Mouse (Mus musculus) neural tube, embryonic 11.5 days (tissue): Measurements from ENCODE around the gene Gna15. TPM values are rescaled to one million over a fixed set of nuclear protein-coding genes. Genes with fewer than 3 reads are reported as not detected.

Experiments
- ATAC-seq: fragments of 200-750 bp; cut with Nextera tagmentation; 2 replicates; pipeline ENCODE4 v1.8.0; 2017; ENCODE audit warnings: moderate number of reproducible peaks, mild to moderate bottlenecking, moderate TSS enrichment, moderate library complexity; ENCODE audit not compliant: insufficient read depth, low FRiP score, low TSS enrichment
- DNase-seq: peaks from one replicate; pipeline ENCODE4 v3.0.0-alpha.2; 2015; ENCODE audit warnings: low spot score
- H3K27ac ChIP-seq: fragments of 300-500 bp; sonication (generic); 2 replicates; pipeline ENCODE4 v1.5.1; 2014; ENCODE audit warnings: low read depth, mild to moderate bottlenecking, low read length
- H3K27me3 ChIP-seq: fragments of 300-500 bp; sonication (generic); 2 replicates; pipeline ENCODE4 v1.6.1; 2014; ENCODE audit warnings: mild to moderate bottlenecking, low read length, mixed read lengths; ENCODE audit not compliant: control insufficient read depth, insufficient read depth
- H3K36me3 ChIP-seq: fragments of 300-500 bp; sonication (generic); 2 replicates; pipeline ENCODE4 v1.6.1; 2014; ENCODE audit warnings: mild to moderate bottlenecking, low read length, moderate library complexity, mixed read lengths; ENCODE audit not compliant: control insufficient read depth, insufficient read depth
- H3K4me1 ChIP-seq: fragments of 300-500 bp; sonication (generic); 2 replicates; pipeline ENCODE4 v1.6.1; 2014; ENCODE audit warnings: low read length, mixed read lengths; ENCODE audit not compliant: control insufficient read depth, insufficient read depth
- H3K4me2 ChIP-seq: fragments of 300-500 bp; sonication (generic); 2 replicates; pipeline ENCODE4 v1.6.1; 2014; ENCODE audit warnings: low read depth, mild to moderate bottlenecking, moderate library complexity
- H3K4me3 ChIP-seq: fragments of 300-500 bp; sonication (generic); 2 replicates; pipeline ENCODE4 v1.5.1; 2014; ENCODE audit warnings: low read depth, low read length
- H3K9ac ChIP-seq: fragments of 300-500 bp; sonication (generic); 2 replicates; pipeline ENCODE4 v1.6.1; 2014; ENCODE audit warnings: mild to moderate bottlenecking, low read length
- H3K9me3 ChIP-seq: fragments of 300-500 bp; sonication (generic); 2 replicates; pipeline ENCODE4 v1.6.1; 2016; ENCODE audit warnings: low read length; ENCODE audit not compliant: control insufficient read depth
- WGBS: fragments of 180-500 bp; shearing (Covaris S2); extraction: QIAGEN DNeasy Blood & Tissue Kit; methylation state at CpG from one replicate; pipeline ENCODE4 v1.1.7; 2014; 5-methylcytosine and 5-hydroxymethylcytosine counted together
- polyA plus RNA-seq: library from polyadenylated mRNA; unstranded; fragments of >200 nt; fragmentation: Nextera tagmentation; extraction: Ambion mirVana; gene quantifications from 2 replicates; pipeline ENCODE4 v1.2.1, GENCODE M21; 2014

Gene Gna15
- polyA plus RNA-seq, 1 experiment from 2014 or later = 0.41 TPM

DNA sequence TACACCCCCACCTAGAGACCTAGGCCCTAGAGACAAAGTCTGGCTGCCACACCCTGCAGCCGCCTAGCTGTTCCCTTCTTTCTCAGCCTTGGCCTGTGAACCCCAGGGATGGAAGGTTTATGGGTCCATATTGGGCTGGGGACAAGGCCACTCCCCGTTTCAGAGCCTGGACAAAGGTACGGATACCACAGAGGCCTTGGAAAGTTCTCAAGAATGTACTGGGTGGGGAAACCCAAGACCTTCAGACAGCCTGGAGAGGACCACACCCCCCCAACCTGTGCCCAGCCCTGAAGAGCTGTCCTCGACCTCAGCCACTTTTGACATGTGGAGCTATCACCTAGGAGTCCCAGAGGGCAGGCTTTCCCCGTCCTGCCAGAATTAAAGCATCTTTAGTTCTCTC lies 24.9 kb upstream of the Gna15 start:
- no peak for ATAC-seq
- DNase-seq = no peak
- no peak overlapping the region for H3K9ac ChIP-seq
- no peak overlapping the region for H3K4me2 ChIP-seq
- 62% methylated on average over 5 of the region's 5 CpGs for WGBS
- H3K27me3 ChIP-seq = no peaks in the 10 kb centered on the region
- no peak overlapping the region for H3K27ac ChIP-seq
- H3K36me3 ChIP-seq = no peaks in the 10 kb centered on the region
- no peak overlapping the region for H3K4me3 ChIP-seq
- H3K4me1 ChIP-seq = peaks cover 3% of the 10 kb centered on the region
- H3K9me3 ChIP-seq = no peaks in the 10 kb centered on the region

DNA sequence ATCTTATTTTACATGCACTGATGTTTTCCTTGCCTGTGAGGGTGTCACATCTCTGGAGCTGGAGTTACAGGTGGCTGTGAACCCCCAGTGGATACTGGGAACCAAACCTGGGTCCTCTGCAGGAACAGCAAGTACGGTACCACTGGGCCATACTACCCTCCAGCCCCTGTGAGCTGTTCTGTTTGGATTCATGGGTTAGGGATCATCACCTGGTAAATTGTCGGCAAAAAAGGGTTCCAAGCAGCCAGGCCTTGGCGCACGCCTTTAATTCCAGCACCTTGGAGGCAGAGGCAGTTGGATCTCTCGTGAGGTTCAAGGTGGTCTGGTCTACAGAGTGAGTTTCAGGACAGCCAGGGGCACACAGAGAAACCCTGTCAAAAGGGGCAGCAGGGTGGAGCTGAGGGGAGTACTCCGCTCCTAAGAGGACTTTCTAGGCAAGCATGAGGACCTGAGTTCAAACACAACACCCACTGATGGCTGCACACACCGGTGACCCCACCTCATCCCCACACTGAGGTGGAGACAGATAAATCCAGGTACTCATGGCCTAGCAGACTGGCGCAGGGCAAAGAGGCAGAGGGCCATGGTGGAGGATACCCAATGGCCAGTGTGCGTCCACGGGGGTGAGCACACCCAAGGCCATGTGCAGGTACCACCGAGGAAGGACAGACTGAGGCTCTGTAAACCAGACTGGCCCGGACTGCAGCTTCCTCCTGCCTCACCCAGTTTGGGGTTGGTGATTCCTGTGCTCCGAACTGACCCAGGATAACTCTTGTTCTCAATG lies 23.0 kb upstream of the Gna15 start:
- Histone ChIP-seq H3K36me3 (no peaks in the 10 kb centered on the region), H3K9me3 (no peaks in the 10 kb centered on the region), H3K9ac (no peak overlapping the region), H3K4me1 (peaks cover 21% of the 10 kb centered on the region), H3K4me2 (no peak overlapping the region), H3K4me3 (no peak overlapping the region), H3K27me3 (no peaks in the 10 kb centered on the region), H3K27ac (no peak overlapping the region)
- DNase-seq (no peak), ATAC-seq (no peak)
- 92% methylated on average over 13 of the region's 13 CpGs for WGBS

- H3K36me3 ChIP-seq = no peaks in the 10 kb centered on the region
- DNase-seq (no peak), ATAC-seq (no peak)
- H3K27ac ChIP-seq = no peak overlapping the region
- H3K4me3 ChIP-seq = no peak overlapping the region
- H3K4me1 ChIP-seq = peaks cover 25% of the 10 kb centered on the region
- no peaks in the 10 kb centered on the region for H3K27me3 ChIP-seq
- H3K9me3 ChIP-seq = no peaks in the 10 kb centered on the region
- 73% methylated on average over 5 of the region's 5 CpGs for WGBS
- no peak overlapping the region for H3K4me2 ChIP-seq
- no peak overlapping the region for H3K9ac ChIP-seq
Observed at GRCm38 (mm10) chr10:81546332-81546731, 22.3 kb upstream of the Gna15 start.

GRCm38 (mm10) chr10:81545161-81545747 lies 21.2 kb upstream of the Gna15 start, which contains the start of gene Gna11:
Gna11 (minus strand) TSS chr10:81545190.
- peak within 1 kb of the TSS; percentile 85 for H3K4me3 ChIP-seq
- no peaks in the 10 kb centered on the region for H3K9me3 ChIP-seq
- H3K4me2 ChIP-seq = peak within 1 kb of the TSS; percentile 98
- ATAC-seq = peak; percentile 94
- H3K27me3 ChIP-seq = no peaks in the 10 kb centered on the region
- H3K9ac ChIP-seq = peak within 1 kb of the TSS; percentile 88
- peak within 1 kb of the TSS; percentile 60 for H3K27ac ChIP-seq
- no peaks in the 10 kb centered on the region for H3K36me3 ChIP-seq
- H3K4me1 ChIP-seq = peaks cover 25% of the 10 kb centered on the region
- peak; percentile 100 for DNase-seq
- 1% methylated on average over 51 of the region's 59 CpGs for WGBS

DNA sequence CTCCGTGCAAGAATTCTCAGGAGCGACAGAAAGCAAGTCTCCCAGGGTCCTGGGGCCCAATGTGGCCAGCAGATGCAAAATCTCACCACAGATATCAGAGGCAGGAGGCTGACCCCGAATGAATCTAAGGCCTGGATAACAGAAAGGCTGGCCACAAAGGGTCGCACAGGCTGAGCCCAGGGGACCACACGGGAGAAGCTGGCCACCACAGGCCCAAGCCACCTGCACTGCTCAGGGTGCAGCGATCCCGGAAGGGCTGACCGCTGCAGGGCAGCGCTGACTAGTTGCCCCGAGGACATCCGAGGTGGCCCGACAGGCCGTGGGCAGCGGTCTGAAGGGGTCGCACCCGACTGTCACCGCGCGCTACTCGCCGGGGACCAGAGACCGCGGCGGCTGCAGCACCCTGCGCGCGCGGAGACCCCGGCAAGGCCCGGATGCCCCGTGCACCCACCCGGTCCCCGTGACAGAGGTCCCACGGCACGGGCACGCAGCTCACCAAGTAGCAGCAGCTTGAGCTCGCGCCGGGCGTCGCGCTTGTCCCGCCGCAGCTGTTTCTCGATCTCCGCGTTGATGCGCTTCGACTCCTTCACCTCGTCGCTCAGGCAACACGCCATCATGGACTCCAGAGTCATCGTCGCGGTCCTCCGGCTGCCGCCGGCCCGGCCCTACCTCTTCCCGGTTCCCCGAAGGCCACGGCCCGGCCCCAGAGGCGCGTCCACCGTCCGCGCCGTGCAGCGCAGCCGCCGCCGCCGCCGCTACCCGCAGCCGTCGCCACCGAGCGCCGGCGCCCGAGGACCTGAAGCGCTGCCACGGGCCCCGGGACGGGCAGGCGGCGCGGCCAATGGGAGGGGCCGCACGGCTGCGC lies 20.5 kb upstream of the Gna15 start:
- no peaks in the 10 kb centered on the region for H3K9me3 ChIP-seq
- peaks cover 25% of the 10 kb centered on the region for H3K4me1 ChIP-seq
- no peaks in the 10 kb centered on the region for H3K27me3 ChIP-seq
- H3K9ac ChIP-seq = peak overlapping the region; percentile 88
- DNase-seq (no peak), ATAC-seq (peak; percentile 16)
- H3K4me2 ChIP-seq = peak overlapping the region; percentile 98
- WGBS = under 1% methylated on average over 86 of the region's 93 CpGs
- H3K27ac ChIP-seq = peak overlapping the region; percentile 60; the same call in 1 of the 2 replicates
- H3K4me3 ChIP-seq = peak overlapping the region; percentile 85
- H3K36me3 ChIP-seq = no peaks in the 10 kb centered on the region

GRCm38 (mm10) chr10:81543633-81544032 lies 19.6 kb upstream of the Gna15 start:
- ATAC-seq (no peak), DNase-seq (no peak)
- Histone ChIP-seq H3K4me1 (peaks cover 25% of the 10 kb centered on the region), H3K9me3 (no peaks in the 10 kb centered on the region), H3K36me3 (no peaks in the 10 kb centered on the region), H3K4me2 (peak overlapping the region; percentile 98), H3K9ac (peak overlapping the region; percentile 88), H3K4me3 (peak overlapping the region; percentile 85), H3K27me3 (no peaks in the 10 kb centered on the region), H3K27ac (no peak overlapping the region)
- 81% methylated on average over 1 of the region's 1 CpGs for WGBS

DNA sequence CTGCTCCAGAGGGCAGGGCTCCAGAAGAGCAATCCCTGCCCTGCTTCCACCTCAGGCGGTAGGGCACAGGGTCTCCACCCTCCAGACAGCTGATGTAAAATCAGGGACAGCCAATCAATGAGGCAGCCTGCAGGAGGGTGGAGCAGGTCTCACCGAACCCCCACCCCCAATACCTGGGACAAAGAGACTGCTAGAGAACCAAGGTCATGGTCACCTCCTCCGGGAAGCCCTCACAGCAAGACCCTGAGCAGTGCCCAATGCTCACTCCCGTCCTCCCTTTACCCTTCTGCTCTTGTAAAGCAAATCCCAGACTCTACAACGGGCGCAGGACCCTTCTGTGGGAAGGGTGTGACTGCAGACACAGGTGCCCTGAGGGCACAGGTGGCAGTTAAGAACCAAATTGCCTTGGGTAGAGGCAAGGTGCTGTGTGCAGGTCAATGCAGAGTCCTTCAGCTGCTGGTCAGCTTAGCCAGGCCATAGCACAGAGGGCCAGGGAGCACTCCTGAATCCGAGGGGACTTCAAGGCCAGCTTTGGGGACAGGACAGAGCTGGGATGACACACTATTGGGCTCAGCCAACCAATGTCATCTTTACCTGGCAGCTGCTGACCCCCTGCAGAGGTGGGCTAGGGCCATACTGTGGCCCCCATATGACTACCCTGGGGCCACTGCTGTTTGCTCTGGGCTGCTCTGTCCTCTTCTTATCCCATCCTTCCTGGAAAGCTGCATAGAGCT lies 18.9 kb upstream of the Gna15 start:
- no peak for ATAC-seq
- WGBS = 74% methylated on average over 7 of the region's 7 CpGs

GRCm38 (mm10) chr10:81541803-81542202 lies 17.8 kb upstream of the Gna15 start:
- DNase-seq (no peak), ATAC-seq (no peak)
- peaks cover 25% of the 10 kb centered on the region for H3K4me1 ChIP-seq
- no peak overlapping the region for H3K27ac ChIP-seq
- 81% methylated on average over 10 of the region's 10 CpGs for WGBS
- no peaks in the 10 kb centered on the region for H3K36me3 ChIP-seq
- H3K27me3 ChIP-seq = no peaks in the 10 kb centered on the region
- no peak overlapping the region for H3K4me2 ChIP-seq
- H3K9ac ChIP-seq = no peak overlapping the region
- H3K4me3 ChIP-seq = no peak overlapping the region
- no peaks in the 10 kb centered on the region for H3K9me3 ChIP-seq

More for the DNA sequence above, 18.9 kb upstream of the Gna15 start:
- peak overlapping the region; percentile 88 for H3K9ac ChIP-seq
- no peaks in the 10 kb centered on the region for H3K9me3 ChIP-seq
- no peak for DNase-seq
- H3K27me3 ChIP-seq = no peaks in the 10 kb centered on the region
- peak overlapping the region; percentile 4; the same call in 1 of the 2 replicates for H3K4me3 ChIP-seq
- no peak overlapping the region for H3K27ac ChIP-seq
- 0 out of 2 replicates have a peak overlapping the region, but pooled peaks have one; percentile 8 for H3K4me2 ChIP-seq
- H3K4me1 ChIP-seq = peaks cover 25% of the 10 kb centered on the region
- no peaks in the 10 kb centered on the region for H3K36me3 ChIP-seq
